Mouse (Mus musculus): ENCODE results near the gene Nup160. TPM values are rescaled to one million over a fixed set of nuclear protein-coding genes. Genes with fewer than 3 reads are reported as not detected.

Nup160 gene
- polyA plus RNA-seq, 1 experiment, result 133 TPM

- H3K27me3 ChIP-seq (ENCODE audit: control insufficient read depth, insufficient read depth, low read length, poor library complexity, severe bottlenecking), result no peaks in the 10 kb centered on the region
- H3K27ac ChIP-seq (ENCODE audit: insufficient read depth, low read length), result no peak overlapping the region
- no peaks in the 10 kb centered on the region for H3K4me1 ChIP-seq (ENCODE audit: control insufficient read depth, insufficient read depth, low read length)
- no peak overlapping the region for H3K9ac ChIP-seq (ENCODE audit: low read depth, poor library complexity, severe bottlenecking)
- peaks cover 31% of the 10 kb centered on the region for H3K36me3 ChIP-seq (ENCODE audit: control insufficient read depth, insufficient read depth, low read length, poor library complexity, severe bottlenecking)
- TF ChIP-seq EP300 (IDR thresholded peaks at IDR 0.05; ENCODE audit: insufficient read depth, low read depth, low read length) (no peak), CTCF (IDR thresholded peaks at IDR 0.05; ENCODE audit: low read depth, low read length) (no peak), POLR2A (IDR thresholded peaks at IDR 0.05; ENCODE audit: insufficient read depth, low read length) (no peak)
- H3K9me3 ChIP-seq (replicated peaks; ENCODE audit: control insufficient read depth, insufficient read depth, low read length, poor library complexity, severe bottlenecking), result no peaks in the 10 kb centered on the region
- no peak overlapping the region for H3K4me3 ChIP-seq (ENCODE audit: low read depth, low read length)
Observed at GRCm38 (mm10) chr2:90781938-90782337, 104.9 kb downstream of the Nup160 start.

GRCm38 (mm10) chr2:90782458-90782857, 105.4 kb downstream of the Nup160 start, which contains the start of gene Agbl2:
Agbl2 (plus strand) TSS chr2:90782727.
- no peaks in the 10 kb centered on the region for H3K27me3 ChIP-seq (ENCODE audit: control insufficient read depth, insufficient read depth, low read length, poor library complexity, severe bottlenecking)
- H3K4me1 ChIP-seq (ENCODE audit: control insufficient read depth, insufficient read depth, low read length), result no peaks in the 10 kb centered on the region
- peak within 1 kb of the TSS; percentile 47 for H3K4me3 ChIP-seq (ENCODE audit: low read depth, low read length)
- TF ChIP-seq CTCF (IDR thresholded peaks at IDR 0.05; ENCODE audit: low read depth, low read length) (no peak), POLR2A (IDR thresholded peaks at IDR 0.05; ENCODE audit: insufficient read depth, low read length) (no peak), EP300 (IDR thresholded peaks at IDR 0.05; ENCODE audit: insufficient read depth, low read depth, low read length) (no peak)
- H3K27ac ChIP-seq (ENCODE audit: insufficient read depth, low read length), result no peak within 1 kb of the TSS
- peaks cover 26% of the 10 kb centered on the region for H3K36me3 ChIP-seq (ENCODE audit: control insufficient read depth, insufficient read depth, low read length, poor library complexity, severe bottlenecking)
- H3K9me3 ChIP-seq (replicated peaks; ENCODE audit: control insufficient read depth, insufficient read depth, low read length, poor library complexity, severe bottlenecking), result no peaks in the 10 kb centered on the region
- peak within 1 kb of the TSS; percentile 48 for H3K9ac ChIP-seq (ENCODE audit: low read depth, poor library complexity, severe bottlenecking)

- Histone ChIP-seq H3K36me3 (ENCODE audit: control insufficient read depth, insufficient read depth, low read length, poor library complexity, severe bottlenecking) (peaks cover 22% of the 10 kb centered on the region), H3K27ac (ENCODE audit: insufficient read depth, low read length) (no peak overlapping the region), H3K9ac (ENCODE audit: low read depth, poor library complexity, severe bottlenecking) (peak overlapping the region; percentile 48), H3K27me3 (ENCODE audit: control insufficient read depth, insufficient read depth, low read length, poor library complexity, severe bottlenecking) (no peaks in the 10 kb centered on the region), H3K4me3 (ENCODE audit: low read depth, low read length) (peak overlapping the region; percentile 47), H3K4me1 (ENCODE audit: control insufficient read depth, insufficient read depth, low read length) (no peaks in the 10 kb centered on the region), H3K9me3 (replicated peaks; ENCODE audit: control insufficient read depth, insufficient read depth, low read length, poor library complexity, severe bottlenecking) (no peaks in the 10 kb centered on the region)
- TF ChIP-seq CTCF (IDR thresholded peaks at IDR 0.05; ENCODE audit: low read depth, low read length) (no peak), EP300 (IDR thresholded peaks at IDR 0.05; ENCODE audit: insufficient read depth, low read depth, low read length) (no peak), POLR2A (IDR thresholded peaks at IDR 0.05; ENCODE audit: insufficient read depth, low read length) (no peak)
Observed at GRCm38 (mm10) chr2:90782901-90783486, 106.0 kb downstream of the Nup160 start.

Other genes with a start within 250 kb of the Nup160 start
- 5.5 and 5.9 TPM in 2 replicates for gene Ptprj, start 96.6 kb upstream of the Nup160 start, polyA plus RNA-seq (2011; ENCODE audit: insufficient read depth, insufficient read length, low read depth, missing spikeins)
- gene Fnbp4, start 68.2 kb downstream of the Nup160 start, polyA plus RNA-seq (2011; ENCODE audit: insufficient read depth, insufficient read length, low read depth, missing spikeins), result 144 and 146 TPM in 2 replicates
- 2.2 and 3.3 TPM in 2 replicates for gene Agbl2, start 105.5 kb downstream of the Nup160 start, polyA plus RNA-seq (2011; ENCODE audit: insufficient read depth, insufficient read length, low read depth, missing spikeins)
- gene Mtch2, start 169.9 kb downstream of the Nup160 start, polyA plus RNA-seq (2011; ENCODE audit: insufficient read depth, insufficient read length, low read depth, missing spikeins), result 263 and 277 TPM in 2 replicates
- 0.94 and 2.1 TPM in 2 replicates for gene C1qtnf4, start 208.6 kb downstream of the Nup160 start, polyA plus RNA-seq (2011; ENCODE audit: insufficient read depth, insufficient read length, low read depth, missing spikeins)
- 20.7 and 24.0 TPM in 2 replicates for gene Kbtbd4, start 227.5 kb downstream of the Nup160 start, polyA plus RNA-seq (2011; ENCODE audit: insufficient read depth, insufficient read length, low read depth, missing spikeins)
- gene Ndufs3, start 227.6 kb downstream of the Nup160 start, polyA plus RNA-seq (2011; ENCODE audit: insufficient read depth, insufficient read length, low read depth, missing spikeins), result 86.9 and 90.1 TPM in 2 replicates

Data from ES-Bruce4 (cell line).